Mouse (Mus musculus) E14TG2a.4 (cell line): ENCODE data around the gene Hist1h3i.

Source experiments
- CTCF ChIP-seq: conservative IDR thresholded peaks from 2 replicates; pipeline ENCODE4 v1.5.1; 2014; ENCODE audit warnings: low read length
- NANOG ChIP-seq: IDR thresholded peaks from 2 replicates; pipeline ENCODE4 v1.6.1; 2014; ENCODE audit warnings: borderline replicate concordance, low read length, mixed read lengths
- POU5F1 ChIP-seq: IDR thresholded peaks from 2 replicates; pipeline ENCODE4 v1.6.1; 2014; ENCODE audit warnings: low read length, borderline replicate concordance

GRCm38 (mm10) chr13:21779767-21780731, 3.1 kb downstream of the Hist1h3i start, which contains the start of gene Hist1h1b:
- TF ChIP-seq CTCF = no peak
- TF ChIP-seq NANOG = no peak
- TF ChIP-seq POU5F1 = no peak
